Mouse (Mus musculus): ENCODE data around the gene Gbx2.

Gene Gbx2

GRCm38 (mm10) chr1:89912392-89912791 is 18.6 kb downstream of the Gbx2 start:
- no peak for DNase-seq (ENCODE audit: low spot score in 2 of 2)

GRCm38 (mm10) chr1:89909796-89910195 is 21.2 kb downstream of the Gbx2 start:
- DNase-seq (ENCODE audit: low spot score in 2 of 2): no peak

GRCm38 (mm10) chr1:89902641-89903040 is 28.3 kb downstream of the Gbx2 start:
- no peak for DNase-seq (ENCODE audit: low spot score in 2 of 2)

GRCm38 (mm10) chr1:89902236-89902635 is 28.7 kb downstream of the Gbx2 start:
- DNase-seq (ENCODE audit: low spot score in 2 of 2): no peak

DNA sequence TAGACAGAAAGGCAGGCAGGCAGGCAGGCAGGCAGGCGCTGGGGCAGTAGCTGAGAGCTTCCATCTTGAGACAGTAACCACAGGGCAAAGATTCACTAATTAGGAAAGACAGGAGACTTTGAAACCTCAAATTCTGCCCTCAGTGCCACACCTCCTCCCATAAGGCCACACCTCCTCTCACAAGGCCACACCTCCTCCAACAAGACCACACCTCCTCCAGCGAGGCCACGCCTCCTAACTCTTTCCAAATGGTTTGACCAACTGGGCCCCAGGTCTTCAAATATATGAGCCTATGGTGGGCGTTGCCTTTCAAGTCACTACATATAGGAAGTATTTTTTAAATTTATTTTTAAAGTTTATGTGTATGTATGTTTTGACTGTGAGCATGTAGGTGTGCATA is 29.6 kb downstream of the Gbx2 start:
- DNase-seq (ENCODE audit: low spot score in 2 of 2): no peak

DNA sequence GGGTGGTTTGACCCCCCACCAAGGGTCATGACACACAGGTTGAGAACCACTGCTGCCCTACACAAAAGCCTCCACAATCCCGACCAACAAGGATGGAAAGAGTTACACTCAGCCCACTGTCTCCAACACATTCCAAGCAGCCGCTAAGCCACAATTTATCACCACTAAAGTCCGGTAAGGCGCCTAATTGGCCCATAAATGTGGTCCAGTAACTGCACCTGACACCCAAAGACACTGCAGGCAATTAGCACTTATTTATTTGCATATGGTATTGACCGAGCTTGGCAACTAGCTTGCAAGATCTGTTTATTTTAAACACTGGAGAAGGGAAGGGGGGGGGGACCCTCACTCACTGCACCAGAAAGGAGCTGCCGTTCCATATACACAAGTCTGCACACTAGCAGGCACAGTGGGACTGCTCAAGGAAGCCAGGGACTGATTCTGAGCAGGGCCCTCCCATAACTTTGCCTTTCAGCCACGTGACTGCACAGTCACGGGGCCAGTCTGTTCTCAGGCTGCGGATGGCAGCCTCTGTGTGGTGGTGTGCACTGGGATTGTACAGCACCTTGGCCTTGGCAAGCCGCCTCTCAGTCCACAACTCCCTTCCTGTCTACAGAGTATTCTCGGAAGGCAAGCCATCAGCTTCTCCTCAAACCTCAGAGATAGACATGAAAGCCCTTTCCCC is 31.1 kb downstream of the Gbx2 start:
- no peak for DNase-seq (ENCODE audit: low spot score in 2 of 2)

GRCm38 (mm10) chr1:89899036-89899435 is 31.9 kb downstream of the Gbx2 start:
- no peak for DNase-seq (ENCODE audit: low spot score in 2 of 2)

GRCm38 (mm10) chr1:89895801-89896200 is 35.2 kb downstream of the Gbx2 start:
- DNase-seq (ENCODE audit: low spot score in 2 of 2): no peak

DNA sequence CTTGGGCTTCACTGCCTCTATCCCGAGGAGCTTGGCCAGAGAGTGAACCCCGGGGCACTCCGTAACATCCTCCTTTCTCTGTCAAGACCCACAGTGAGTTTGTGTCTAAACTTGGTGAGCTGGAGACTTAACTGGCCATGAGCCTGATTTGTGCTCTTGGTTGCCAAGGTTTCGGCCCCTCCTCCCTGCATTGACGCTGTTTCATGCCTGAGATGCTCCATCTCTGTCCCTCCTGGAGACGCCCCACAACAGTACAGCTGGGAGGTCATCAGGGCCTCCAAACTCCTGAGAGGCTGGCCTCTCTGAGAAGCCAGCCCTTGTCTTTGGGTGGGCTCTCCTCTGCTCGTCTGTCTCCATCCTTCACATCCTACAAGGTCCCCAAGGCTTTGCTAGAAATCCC is 38.7 kb downstream of the Gbx2 start:
- DNase-seq (ENCODE audit: low spot score in 2 of 2): no peak

DNA sequence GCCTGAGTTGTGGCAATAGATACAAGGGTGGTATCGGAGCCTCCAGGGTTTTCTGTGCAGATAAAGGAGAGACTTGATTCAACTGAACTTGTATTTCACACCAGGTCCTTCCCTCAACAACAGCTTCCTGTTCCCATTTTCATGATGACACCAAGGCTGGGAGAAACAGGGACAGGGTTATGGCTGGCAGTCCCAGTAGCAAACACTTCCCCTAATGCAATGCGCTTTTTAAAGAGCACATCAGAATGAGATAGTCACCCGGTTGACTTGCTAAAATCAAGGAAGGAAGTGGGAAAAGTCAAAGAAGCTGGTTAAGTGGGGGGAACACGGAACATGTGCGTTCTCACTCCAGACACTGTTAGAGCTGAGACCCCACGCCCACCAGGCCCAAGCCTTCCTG is 39.6 kb downstream of the Gbx2 start:
- DNase-seq (ENCODE audit: low spot score in 2 of 2): no peak

- DNase-seq (ENCODE audit: low spot score in 2 of 2): no peak
Measured at GRCm38 (mm10) chr1:89885696-89886095, 45.3 kb downstream of the Gbx2 start.

DNA sequence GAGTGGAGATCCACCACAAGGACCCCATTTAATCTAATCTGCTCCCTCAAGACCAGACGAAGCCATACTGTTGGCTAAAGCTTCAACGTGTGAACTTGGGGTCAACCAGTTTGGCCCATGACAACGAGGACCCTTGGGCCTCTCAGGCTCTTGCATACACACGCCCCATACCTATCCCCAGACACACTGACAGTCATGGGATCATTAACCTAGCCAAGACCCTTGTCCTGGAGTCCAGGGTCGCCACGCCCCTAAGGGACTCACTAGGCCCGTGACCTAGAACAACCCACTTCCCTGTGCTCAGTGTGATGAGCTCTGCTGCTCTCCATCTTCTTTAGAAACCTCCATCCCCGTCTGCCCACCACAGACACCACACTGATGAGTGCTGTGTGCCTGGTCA is 46.6 kb downstream of the Gbx2 start:
- DNase-seq (ENCODE audit: low spot score in 2 of 2): no peak

- no peak for DNase-seq (ENCODE audit: low spot score in 2 of 2)
Measured at GRCm38 (mm10) chr1:89880834-89881233, 50.1 kb downstream of the Gbx2 start.

- no peak for DNase-seq (ENCODE audit: low spot score in 2 of 2)
Measured at GRCm38 (mm10) chr1:89880193-89880592, 50.8 kb downstream of the Gbx2 start.

- DNase-seq (ENCODE audit: low spot score in 2 of 2): no peak
Measured at GRCm38 (mm10) chr1:89878496-89878895, 52.5 kb downstream of the Gbx2 start.
